Mouse (Mus musculus): ENCODE measurements around the gene Ankmy1.

Gene Ankmy1

GRCm38 (mm10) chr1:92874011-92874410, 28.7 kb downstream of the Ankmy1 start:
- DNase-seq (ENCODE audit: low spot score in 2 of 2) = no peak

GRCm38 (mm10) chr1:92872666-92873065, 30.0 kb downstream of the Ankmy1 start:
- no peak for DNase-seq (ENCODE audit: low spot score in 2 of 2)

GRCm38 (mm10) chr1:92869985-92870384, 32.7 kb downstream of the Ankmy1 start:
- DNase-seq (ENCODE audit: low spot score in 2 of 2) = no peak

- no peak for DNase-seq (ENCODE audit: low spot score in 2 of 2)
Observed at GRCm38 (mm10) chr1:92866170-92866569, 36.5 kb downstream of the Ankmy1 start.

- no peak for DNase-seq (ENCODE audit: low spot score in 2 of 2)
Observed at GRCm38 (mm10) chr1:92863268-92863667, 39.4 kb downstream of the Ankmy1 start.

- no peak for DNase-seq (ENCODE audit: low spot score in 2 of 2)
Observed at GRCm38 (mm10) chr1:92861503-92861902, 41.2 kb downstream of the Ankmy1 start.

- no peak for DNase-seq (ENCODE audit: low spot score in 2 of 2)
Observed at GRCm38 (mm10) chr1:92852450-92852849, 50.3 kb downstream of the Ankmy1 start.

- DNase-seq (ENCODE audit: low spot score in 2 of 2) = no peak
Observed at GRCm38 (mm10) chr1:92849938-92850574, 52.6 kb downstream of the Ankmy1 start.

- DNase-seq (ENCODE audit: low spot score in 2 of 2) = no peak
Observed at GRCm38 (mm10) chr1:92849491-92849890, 53.2 kb downstream of the Ankmy1 start.

- no peak for DNase-seq (ENCODE audit: low spot score in 2 of 2)
Observed at GRCm38 (mm10) chr1:92847873-92848839, 54.5 kb downstream of the Ankmy1 start.

GRCm38 (mm10) chr1:92845889-92846288, 56.8 kb downstream of the Ankmy1 start:
- no peak for DNase-seq (ENCODE audit: low spot score in 2 of 2)

- DNase-seq (ENCODE audit: low spot score in 2 of 2) = no peak
Observed at GRCm38 (mm10) chr1:92841427-92841826, 61.3 kb downstream of the Ankmy1 start.

- DNase-seq (ENCODE audit: low spot score in 2 of 2) = peak in 1 of 2 experiments; percentile 51
Observed at GRCm38 (mm10) chr1:92840231-92840890, 62.3 kb downstream of the Ankmy1 start.

GRCm38 (mm10) chr1:92839211-92839610, 63.5 kb downstream of the Ankmy1 start:
- DNase-seq (ENCODE audit: low spot score in 2 of 2) = no peak

- no peak for DNase-seq (ENCODE audit: low spot score in 2 of 2)
Observed at GRCm38 (mm10) chr1:92837931-92838833, 64.5 kb downstream of the Ankmy1 start.

- peak in 1 of 2 experiments; percentile 87 for DNase-seq (ENCODE audit: low spot score in 2 of 2)
Observed at GRCm38 (mm10) chr1:92833987-92834706, 68.6 kb downstream of the Ankmy1 start.

- no peak for DNase-seq (ENCODE audit: low spot score in 2 of 2)
Observed at GRCm38 (mm10) chr1:92832011-92833010, 70.4 kb downstream of the Ankmy1 start.

- DNase-seq (ENCODE audit: low spot score in 2 of 2) = peak; percentile 70 to 88
Observed at GRCm38 (mm10) chr1:92831188-92832001, 71.3 kb downstream of the Ankmy1 start, which contains the start of gene Gpc1. Gene Gpc1 (plus strand): TSS chr1:92831645.

All from left cerebral cortex, adult 9 months (tissue).